Mouse (Mus musculus) yolk sac, embryonic 10.5 days (tissue): ENCODE measurements at regions not wholly inside any gene's neighbourhood (a gene's known extent, or its start where the extent isn't known, plus 50 kb on each side); places are given as distances from the start of the nearest gene placed in this dataset.

Source experiments
- DNase-seq: peaks from one replicate; pipeline ENCODE4 v3.0.0-alpha.2; 2017; ENCODE audit warnings: low spot score

GRCm38 (mm10) chr13:110784822-110785221, 390.0 kb downstream of the Plk2 start:
- DNase-seq, result no peak

DNA sequence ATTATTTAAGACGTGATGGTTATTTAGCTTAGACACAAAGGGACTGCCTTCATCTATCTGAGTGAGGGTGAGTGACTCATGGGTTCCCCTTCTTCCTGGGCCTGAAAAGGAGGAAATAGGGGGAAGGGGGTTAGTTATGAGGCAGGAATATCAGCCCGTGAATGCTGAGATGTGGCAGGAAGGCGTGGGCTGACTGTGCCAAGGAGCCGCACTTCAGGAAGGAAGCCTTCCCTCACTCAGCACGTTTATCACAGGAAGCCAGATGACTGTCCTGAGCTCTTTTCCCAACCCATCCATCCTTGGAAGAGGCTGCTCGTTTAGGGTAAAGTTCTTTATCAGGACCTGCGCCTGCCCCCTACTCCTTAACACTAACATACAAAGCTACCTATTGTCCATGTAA, 403.5 kb downstream of the Plk2 start:
- no peak for DNase-seq

GRCm38 (mm10) chr13:110802841-110803240, 408.0 kb downstream of the Plk2 start:
- DNase-seq, result no peak

- no peak for DNase-seq
Measured at GRCm38 (mm10) chr13:110812401-110812800, 417.6 kb downstream of the Plk2 start.

DNA sequence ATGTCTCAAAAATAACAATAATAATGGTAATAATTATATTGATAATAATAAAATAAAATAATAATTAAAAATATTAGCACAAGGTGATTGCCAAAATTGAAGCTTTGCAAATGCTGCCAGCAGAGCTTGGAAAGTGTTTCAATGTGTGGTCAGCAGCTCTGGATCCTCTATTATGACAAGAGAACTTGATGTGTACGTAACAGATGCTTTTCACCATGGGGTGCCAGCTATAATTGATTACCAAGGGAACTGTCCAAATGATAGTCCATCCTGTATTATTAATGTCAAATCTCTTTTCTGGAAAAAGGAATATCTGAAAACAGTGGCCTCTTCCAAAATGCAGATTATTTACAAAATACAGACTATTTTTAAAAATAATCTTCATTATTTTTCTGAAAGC, 419.2 kb downstream of the Plk2 start:
- no peak for DNase-seq

GRCm38 (mm10) chr13:110819301-110819862, 424.5 kb downstream of the Plk2 start:
- DNase-seq, result no peak

DNA sequence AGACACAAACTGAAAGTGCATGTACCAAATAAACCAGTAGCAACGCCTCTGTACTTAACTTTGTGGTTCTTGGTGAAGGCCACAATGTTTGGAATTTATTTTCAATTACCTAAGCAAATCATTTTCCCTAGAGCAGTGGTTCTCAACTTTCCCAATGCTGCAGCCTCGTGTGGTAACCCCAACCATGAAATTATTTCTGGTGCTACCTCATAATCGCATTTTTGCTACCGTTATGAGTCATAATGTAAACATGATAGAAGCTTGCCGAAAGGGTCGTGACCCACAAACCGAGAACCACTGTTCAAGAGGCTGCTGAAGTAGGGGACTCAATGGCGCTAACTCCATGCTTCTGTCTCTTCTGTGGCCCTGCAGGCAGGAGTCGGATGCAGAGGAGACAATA, 429.9 kb upstream of the Actbl2 start:
- no peak for DNase-seq

- DNase-seq, result no peak
Measured at GRCm38 (mm10) chr13:110832442-110832841, 422.4 kb upstream of the Actbl2 start.

- DNase-seq, result no peak
Measured at GRCm38 (mm10) chr13:110836936-110837335, 417.9 kb upstream of the Actbl2 start.

- DNase-seq, result no peak
Measured at GRCm38 (mm10) chr13:110841949-110842348, 412.9 kb upstream of the Actbl2 start.

DNA sequence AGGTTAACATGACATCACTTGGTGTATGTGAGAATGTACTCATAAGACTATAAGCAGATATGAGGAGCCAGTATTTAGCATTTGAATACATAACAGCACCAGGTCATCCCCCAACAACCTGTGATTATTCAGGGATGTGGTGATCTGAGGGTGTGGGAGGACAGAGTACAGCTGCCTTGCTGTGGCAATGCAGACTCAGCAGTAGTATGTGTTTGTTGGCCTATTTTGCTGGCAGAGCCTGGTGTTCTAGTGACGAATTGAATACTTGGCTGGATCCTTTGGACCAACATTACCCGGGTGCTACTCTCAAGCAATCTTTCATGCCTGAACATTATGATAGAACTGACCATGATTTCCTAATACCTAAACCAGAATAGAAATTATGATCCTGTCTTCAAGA, 409.1 kb upstream of the Actbl2 start:
- DNase-seq, result no peak

GRCm38 (mm10) chr13:110852996-110853727, 401.7 kb upstream of the Actbl2 start:
- DNase-seq, result no peak

GRCm38 (mm10) chr13:110854213-110854612, 400.6 kb upstream of the Actbl2 start:
- no peak for DNase-seq

GRCm38 (mm10) chr13:110865902-110866512, 388.8 kb upstream of the Actbl2 start:
- DNase-seq, result no peak

GRCm38 (mm10) chr13:110866713-110867112, 388.1 kb upstream of the Actbl2 start:
- no peak for DNase-seq

GRCm38 (mm10) chr13:110871125-110871775, 383.6 kb upstream of the Actbl2 start:
- no peak for DNase-seq

DNA sequence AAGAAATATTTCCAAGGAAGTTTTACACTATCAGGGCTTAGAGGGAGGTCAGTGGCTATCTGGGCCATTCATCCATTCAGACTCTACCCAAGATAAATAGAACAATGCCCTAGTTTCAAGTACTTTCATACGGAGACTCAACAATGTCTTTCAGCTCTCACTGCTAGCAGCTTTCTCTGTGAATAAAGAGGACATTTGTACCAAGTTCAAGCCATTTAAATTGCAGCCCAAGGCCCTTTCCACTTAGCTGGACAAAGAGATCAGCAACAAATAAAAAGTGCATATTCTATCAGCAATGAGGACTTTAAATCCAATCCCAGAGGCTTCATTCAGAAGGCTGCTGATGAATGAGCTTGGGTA, 383.1 kb upstream of the Actbl2 start:
- DNase-seq, result no peak

DNA sequence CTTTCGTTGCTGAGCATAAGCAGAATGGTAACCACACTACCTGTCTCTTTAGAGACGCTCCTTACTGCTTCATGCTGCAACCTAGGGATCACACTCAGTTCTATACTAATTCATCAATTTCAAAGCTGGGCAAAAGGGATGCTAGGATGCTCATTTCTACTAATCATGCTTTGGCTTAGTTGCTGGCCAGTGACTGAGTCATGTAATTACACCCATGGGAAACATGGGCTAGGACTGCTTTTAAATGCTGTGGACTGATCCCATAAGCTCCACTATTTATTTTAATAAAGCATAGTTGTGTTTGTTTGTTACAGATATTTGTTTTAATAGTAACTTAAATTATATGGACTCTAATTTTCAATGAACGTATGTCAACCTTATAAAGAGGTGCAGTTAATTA, 373.2 kb upstream of the Actbl2 start:
- DNase-seq, result no peak

GRCm38 (mm10) chr13:110882173-110882572, 372.6 kb upstream of the Actbl2 start:
- no peak for DNase-seq

- DNase-seq, result no peak
Measured at GRCm38 (mm10) chr13:110882661-110883172, 372.1 kb upstream of the Actbl2 start.

DNA sequence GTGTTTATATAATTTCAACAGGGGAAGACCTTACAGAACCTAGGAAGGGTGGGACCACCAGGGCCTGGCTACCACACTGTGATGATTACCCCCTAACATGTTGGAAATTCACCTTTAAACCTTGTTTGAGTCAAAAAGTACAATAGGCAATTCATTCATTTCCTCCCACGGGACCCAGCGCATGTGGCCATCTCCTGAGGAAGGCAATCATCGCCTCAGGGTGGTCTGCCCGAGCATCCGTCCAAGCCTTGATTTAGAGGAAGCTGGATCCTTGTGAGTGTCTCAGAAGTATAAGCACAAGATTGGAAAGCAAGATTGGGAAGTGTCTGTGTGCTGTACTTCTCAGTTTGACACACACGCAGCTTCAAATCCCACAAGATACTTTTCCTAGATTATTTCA, 360.9 kb upstream of the Actbl2 start:
- no peak for DNase-seq

DNA sequence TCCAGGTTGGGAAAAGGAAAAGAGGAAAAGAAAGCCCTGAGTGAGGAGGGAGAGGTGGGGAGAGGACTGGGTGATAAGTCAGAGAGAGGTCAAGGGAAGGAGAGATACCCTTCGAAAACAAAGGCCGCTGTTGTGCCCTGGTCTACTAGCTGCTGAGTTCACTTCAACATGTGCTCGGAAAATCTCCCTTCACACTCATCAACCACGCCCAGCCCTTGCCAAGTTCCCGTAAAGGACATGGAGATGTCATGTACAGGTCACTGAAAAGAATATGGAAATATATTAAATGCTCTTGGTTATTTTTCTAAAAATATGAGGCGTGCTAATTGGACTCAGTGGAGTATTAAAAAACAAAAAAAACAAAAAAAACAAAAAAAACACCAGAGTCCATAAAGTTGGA, 359.5 kb upstream of the Actbl2 start:
- DNase-seq, result no peak

- no peak for DNase-seq
Measured at GRCm38 (mm10) chr13:110895900-110896299, 358.9 kb upstream of the Actbl2 start.
